8 mouse cellular contexts compared by ENCODE assay signal in genomic region chr19:21376445-21377218, GRCm38 (mm10).
A peak's percentile ranks its signal among the peaks of the same experiment; 100 is the strongest.
DNase-seq lines count a peak whose midpoint lies in the region; ATAC-seq and TF ChIP-seq lines count a peak whose summit lies in the region.
"Had no signal": no experiment of that assay in that cellular context is flagged by ENCODE, and none has a peak within 500 bp of the region (broad histone marks: within the 10 kb centered on the region; RNA-seq: fewer than 3 reads in every experiment).

No protein-coding gene starts in this region.

- TF ChIP-seq CTCF in lung, adult 2 months (IDR thresholded peaks at IDR 0.05; ENCODE audit: insufficient read depth, low read length): no peak

- H3K4me1 ChIP-seq in lung, adult 2 months (ENCODE audit: control insufficient read depth, insufficient read depth, low read length): no peaks in the 10 kb centered on the region
- H3K4me1 ChIP-seq: heart, embryonic 15.5 days had no signal

- TF ChIP-seq POLR2A in lung, adult 2 months (IDR thresholded peaks at IDR 0.05; ENCODE audit: borderline replicate concordance, extremely low read depth, low read depth, low read length): no peak

- WGBS in lung, adult 2 months: 80% methylated on average over 4 of the region's 4 CpGs

- peak; percentile 47 to 52 for DNase-seq in lung, adult 18-20 months
- no peak for DNase-seq in lung, adult 2 months
- peak; percentile 14 for DNase-seq in c-Kit-positive CD71-negative TER-119-negative erythroid progenitor cells, embryonic 14.5 days (ENCODE audit: low read depth)
- DNase-seq in frontal cortex, adult 2 months (ENCODE audit: extremely low spot score in 1 of 2, low spot score in 1 of 2): no peak
- no peak for DNase-seq in kidney, adult 9 months

- H3K4me3 ChIP-seq in lung, adult 2 months (replicated peaks; ENCODE audit: extremely low read depth, low read depth, low read length): no peak overlapping the region
- H3K4me3 ChIP-seq: heart, embryonic 15.5 days had no signal

- ATAC-seq in erythroblast, adult 5-6 weeks (replicated peaks; ENCODE audit: low FRiP score, poor library complexity, severe bottlenecking): peak; percentile 77
- peak; percentile 53 for ATAC-seq in megakaryocyte-erythroid progenitor cell, adult 5-6 weeks (replicated peaks; ENCODE audit: low FRiP score, low TSS enrichment, poor library complexity, severe bottlenecking)

Comparison
In these comparisons a context has a peak if more than half of its experiments do, and no peak if none do; other contexts are left out.
1. DNase-seq: peak in lung, adult 18-20 months (2 of 2) and c-Kit-positive CD71-negative TER-119-negative erythroid progenitor cells, embryonic 14.5 days (single experiment); none in lung, adult 2 months (single experiment), frontal cortex, adult 2 months (0 of 2) and kidney, adult 9 months (single experiment).